Mouse (Mus musculus) kidney, embryonic 16.5 days (tissue): Measurements from ENCODE around the gene Usp6nl. TPM values are rescaled to one million over a fixed set of nuclear protein-coding genes. Genes with fewer than 3 reads are reported as not detected.

Experiments
- ATAC-seq: fragments of 200-750 bp; cut with Nextera tagmentation; 2 replicates; pipeline ENCODE4 v1.8.0; 2017; ENCODE audit warnings: moderate TSS enrichment; ENCODE audit not compliant: low FRiP score, low TSS enrichment
- H3K27ac ChIP-seq: fragments of 300-500 bp; sonication (generic); 2 replicates; pipeline ENCODE4 v1.5.1; 2014; ENCODE audit warnings: low read length
- H3K27me3 ChIP-seq: fragments of 300-500 bp; sonication (generic); 2 replicates; pipeline ENCODE4 v1.6.1; 2014; ENCODE audit warnings: low read length, control low read depth, mixed read lengths; ENCODE audit not compliant: insufficient read depth
- H3K36me3 ChIP-seq: fragments of 300-500 bp; sonication (generic); 2 replicates; pipeline ENCODE4 v1.6.1; 2014; ENCODE audit warnings: low read length, control low read depth, mixed read lengths; ENCODE audit not compliant: insufficient read depth
- H3K4me1 ChIP-seq: fragments of 300-500 bp; sonication (generic); 2 replicates; pipeline ENCODE4 v1.6.1; 2014; ENCODE audit warnings: low read length, control low read depth, mixed read lengths; ENCODE audit not compliant: insufficient read depth
- H3K4me2 ChIP-seq: fragments of 300-500 bp; sonication (generic); replicated peaks from 2 replicates; pipeline ENCODE4 v1.6.1; 2014; ENCODE audit warnings: low read depth, low read length
- H3K4me3 ChIP-seq: fragments of 300-500 bp; sonication (generic); 2 replicates; pipeline ENCODE4 v1.5.1; 2014; ENCODE audit warnings: mild to moderate bottlenecking, low read length
- H3K9ac ChIP-seq: fragments of 300-500 bp; sonication (generic); replicated peaks from 2 replicates; pipeline ENCODE4 v1.6.1; 2014; ENCODE audit warnings: low read length
- H3K9me3 ChIP-seq: fragments of 300-500 bp; sonication (generic); 2 replicates; pipeline ENCODE4 v1.6.1; 2016; ENCODE audit warnings: low read length, control low read depth
- WGBS: fragments of 180-500 bp; shearing (Covaris S2); extraction: QIAGEN DNeasy Blood & Tissue Kit; methylation state at CpG from one replicate; pipeline ENCODE4 v1.1.7; 2014; 5-methylcytosine and 5-hydroxymethylcytosine counted together
- polyA plus RNA-seq: library from polyadenylated mRNA; unstranded; fragments of >200 nt; fragmentation: Nextera tagmentation; extraction: Ambion mirVana; gene quantifications from 2 replicates; pipeline ENCODE4 v1.2.1, GENCODE M21; 2015

Usp6nl gene
- polyA plus RNA-seq, 1 experiment from 2014 or later: 8.8 TPM

DNA sequence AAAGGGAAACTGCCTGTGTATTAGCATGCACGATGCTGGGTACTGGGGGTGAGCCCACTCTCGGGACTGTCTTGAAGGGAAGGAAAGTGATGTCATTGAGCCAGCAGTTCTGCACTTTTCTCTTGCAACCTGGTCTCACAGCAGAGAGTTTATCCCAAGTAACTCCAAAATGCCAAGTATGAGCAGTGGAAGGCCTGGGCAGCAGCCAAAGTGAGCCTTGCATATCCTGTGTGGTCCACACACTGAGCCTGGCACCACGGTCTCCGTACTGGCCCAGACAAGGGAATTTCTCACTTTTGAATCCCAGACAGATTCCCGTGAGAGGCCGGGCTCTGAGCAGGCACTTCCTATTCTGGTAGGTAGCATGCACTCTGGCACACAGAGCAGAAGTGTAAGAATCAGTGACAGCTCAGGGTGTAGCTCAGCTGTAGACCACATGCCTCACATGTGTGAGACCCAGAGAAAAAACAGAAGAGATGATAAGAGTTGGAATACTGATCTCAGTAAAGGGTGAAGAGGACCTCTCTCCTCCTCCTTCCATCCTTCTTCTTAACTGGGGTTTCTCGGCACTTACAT is 132.6 kb downstream of the Usp6nl start:
- WGBS: 66% methylated on average over 7 of the region's 7 CpGs
- no peaks in the 10 kb centered on the region for H3K36me3 ChIP-seq
- no peak for ATAC-seq
- H3K27ac ChIP-seq: no peak overlapping the region
- no peaks in the 10 kb centered on the region for H3K4me1 ChIP-seq
- no peak overlapping the region for H3K9ac ChIP-seq
- no peak overlapping the region for H3K4me3 ChIP-seq
- no peaks in the 10 kb centered on the region for H3K9me3 ChIP-seq
- no peak overlapping the region for H3K4me2 ChIP-seq
- no peaks in the 10 kb centered on the region for H3K27me3 ChIP-seq

DNA sequence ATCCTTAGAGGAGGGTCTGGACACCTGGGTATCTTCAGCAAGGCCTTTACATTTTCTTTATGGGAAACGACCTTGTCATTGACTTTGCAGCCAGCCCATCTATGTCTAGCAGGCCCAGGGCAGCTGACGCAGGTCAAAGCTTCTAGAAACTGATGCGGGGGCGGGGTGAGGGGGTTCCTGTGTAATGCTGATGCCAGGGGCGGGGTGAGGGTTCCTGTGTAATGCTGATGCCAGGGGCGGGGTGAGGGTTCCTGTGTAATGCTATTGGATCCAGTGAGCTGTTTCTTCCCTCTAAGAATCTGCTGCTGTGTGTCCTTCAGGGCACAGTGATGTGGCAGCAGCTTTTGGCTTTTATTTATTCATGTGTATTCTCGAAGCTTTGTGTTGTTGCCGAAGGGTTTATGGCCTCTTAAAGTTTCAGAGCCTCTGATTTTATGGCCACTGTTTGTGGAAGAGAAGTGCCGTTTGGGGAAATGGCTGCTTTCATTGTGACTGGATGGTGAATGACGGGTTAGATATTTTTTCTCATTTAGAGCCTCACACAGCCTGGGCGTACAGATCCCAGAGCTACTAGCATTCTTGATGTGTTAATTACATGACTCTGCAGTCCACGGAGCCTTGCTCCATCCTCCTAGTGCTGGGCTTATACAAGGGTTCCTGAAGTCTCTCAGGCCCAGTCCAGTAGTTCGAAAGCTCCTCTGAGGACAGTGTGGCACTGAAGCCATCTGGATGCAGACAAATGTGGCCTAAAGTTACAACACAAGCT is 137.0 kb downstream of the Usp6nl start:
- no peak overlapping the region for H3K9ac ChIP-seq
- no peaks in the 10 kb centered on the region for H3K36me3 ChIP-seq
- peaks cover 7% of the 10 kb centered on the region; the same call in 1 of the 2 replicates for H3K9me3 ChIP-seq
- no peak overlapping the region for H3K4me2 ChIP-seq
- H3K4me3 ChIP-seq: no peak overlapping the region
- H3K27me3 ChIP-seq: no peaks in the 10 kb centered on the region
- H3K4me1 ChIP-seq: peaks cover 2% of the 10 kb centered on the region
- no peak overlapping the region for H3K27ac ChIP-seq
- WGBS: 35% methylated on average over 13 of the region's 13 CpGs
- ATAC-seq: no peak; the same call in 1 of the 2 replicates

DNA sequence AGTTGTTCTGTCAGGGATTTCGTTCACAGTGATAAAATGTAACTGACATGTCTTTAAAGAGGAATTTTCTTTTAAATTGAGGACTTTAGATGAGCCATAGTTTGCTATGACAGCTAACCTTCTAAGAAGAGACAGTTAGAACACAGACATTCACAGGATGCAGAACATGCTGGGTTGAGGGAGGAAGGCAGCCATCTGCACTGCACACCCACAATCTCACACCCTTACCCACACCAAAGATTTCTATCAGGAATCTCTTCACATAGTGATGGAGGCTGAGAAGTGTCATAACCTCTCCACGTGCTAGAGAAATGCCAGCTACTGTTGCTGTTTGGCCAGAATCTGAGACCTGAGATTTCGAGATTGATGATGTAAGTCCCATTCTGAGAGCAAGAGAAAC is 139.8 kb downstream of the Usp6nl start:
- ATAC-seq: no peak
- peaks cover 7% of the 10 kb centered on the region; the same call in 1 of the 2 replicates for H3K9me3 ChIP-seq
- no peak overlapping the region for H3K4me2 ChIP-seq
- no peaks in the 10 kb centered on the region for H3K27me3 ChIP-seq
- no peak overlapping the region for H3K4me3 ChIP-seq
- peaks cover 10% of the 10 kb centered on the region for H3K4me1 ChIP-seq
- H3K27ac ChIP-seq: no peak overlapping the region
- 92% methylated on average over 3 of the region's 3 CpGs for WGBS
- H3K9ac ChIP-seq: no peak overlapping the region
- H3K36me3 ChIP-seq: no peaks in the 10 kb centered on the region

DNA sequence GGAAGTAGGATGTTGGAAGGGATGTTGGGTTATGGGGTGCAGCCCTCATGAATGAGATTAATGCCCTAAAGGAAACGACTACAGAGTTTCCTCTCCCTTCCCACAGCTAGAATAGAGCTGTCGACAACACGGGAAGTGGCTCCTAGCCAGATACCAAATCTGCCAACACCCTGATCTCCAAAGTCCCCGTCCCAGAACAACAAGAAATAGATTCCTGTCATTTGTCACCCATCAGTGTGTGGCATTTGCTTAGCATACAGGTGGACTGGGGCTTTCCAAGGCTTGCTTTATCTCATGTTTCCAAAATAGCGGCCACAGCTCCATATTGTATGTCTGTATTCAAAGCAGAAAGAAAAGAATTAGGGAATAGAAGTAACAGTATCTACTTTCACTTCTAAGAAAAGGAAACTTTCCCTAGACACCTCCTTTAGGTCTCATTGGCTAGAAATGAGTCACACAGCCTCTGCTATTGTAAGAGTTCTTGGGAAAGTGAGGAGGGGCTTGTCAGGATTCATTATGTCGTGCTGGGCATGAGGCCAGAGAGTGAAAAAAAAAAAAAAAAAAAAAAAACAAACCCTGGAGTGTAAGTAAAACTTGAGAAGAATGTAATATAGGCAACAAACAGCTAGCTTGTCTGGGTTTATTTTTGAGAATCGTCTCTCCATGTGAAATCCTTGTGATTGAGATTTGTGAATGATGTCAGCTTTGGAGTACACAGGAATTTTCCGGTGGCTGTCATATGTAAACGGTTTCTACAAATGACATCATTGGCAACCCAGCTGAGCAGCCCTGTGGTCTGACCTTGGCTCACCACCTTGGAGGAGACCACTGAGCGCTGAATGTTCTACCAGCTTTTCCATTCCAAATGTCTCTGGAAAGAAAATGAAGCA is 141.6 kb downstream of the Usp6nl start:
- Histone ChIP-seq H3K36me3 (no peaks in the 10 kb centered on the region), H3K4me2 (peak overlapping the region; percentile 10; the same call in 1 of the 2 replicates), H3K4me1 (peaks cover 10% of the 10 kb centered on the region), H3K27me3 (no peaks in the 10 kb centered on the region), H3K9ac (no peak overlapping the region), H3K9me3 (peaks cover 7% of the 10 kb centered on the region; the same call in 1 of the 2 replicates), H3K4me3 (no peak overlapping the region), H3K27ac (peak overlapping the region; percentile 83)
- WGBS: 36% methylated on average over 10 of the region's 10 CpGs
- 0 out of 2 replicates have a peak, but pooled peaks have one; percentile 41 for ATAC-seq

DNA sequence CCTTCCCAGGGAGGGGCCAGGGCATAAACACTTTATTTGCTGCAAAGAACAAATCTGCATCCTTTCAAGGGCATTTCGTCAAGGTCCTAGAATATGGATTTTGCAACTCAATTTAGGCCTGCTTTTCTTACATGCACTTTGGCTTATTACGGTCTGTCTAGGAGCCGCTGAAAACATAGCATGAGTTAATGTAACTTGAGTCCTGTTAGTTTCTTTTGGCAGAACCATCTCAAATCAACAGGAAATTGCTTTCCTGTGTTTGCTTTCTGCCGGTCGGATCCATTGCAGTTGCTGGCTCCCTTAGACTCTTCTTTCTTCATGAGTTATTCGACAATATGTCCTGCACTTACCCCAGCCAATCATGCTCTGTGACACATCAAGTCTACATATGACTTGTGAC is 143.9 kb downstream of the Usp6nl start:
- H3K4me1 ChIP-seq: peaks cover 10% of the 10 kb centered on the region
- peaks cover 7% of the 10 kb centered on the region; the same call in 1 of the 2 replicates for H3K9me3 ChIP-seq
- WGBS: 49% methylated on average over 6 of the region's 6 CpGs
- H3K27me3 ChIP-seq: no peaks in the 10 kb centered on the region
- H3K27ac ChIP-seq: no peak overlapping the region
- H3K4me3 ChIP-seq: no peak overlapping the region
- ATAC-seq: no peak
- H3K36me3 ChIP-seq: no peaks in the 10 kb centered on the region
- H3K4me2 ChIP-seq: no peak overlapping the region
- H3K9ac ChIP-seq: no peak overlapping the region

DNA sequence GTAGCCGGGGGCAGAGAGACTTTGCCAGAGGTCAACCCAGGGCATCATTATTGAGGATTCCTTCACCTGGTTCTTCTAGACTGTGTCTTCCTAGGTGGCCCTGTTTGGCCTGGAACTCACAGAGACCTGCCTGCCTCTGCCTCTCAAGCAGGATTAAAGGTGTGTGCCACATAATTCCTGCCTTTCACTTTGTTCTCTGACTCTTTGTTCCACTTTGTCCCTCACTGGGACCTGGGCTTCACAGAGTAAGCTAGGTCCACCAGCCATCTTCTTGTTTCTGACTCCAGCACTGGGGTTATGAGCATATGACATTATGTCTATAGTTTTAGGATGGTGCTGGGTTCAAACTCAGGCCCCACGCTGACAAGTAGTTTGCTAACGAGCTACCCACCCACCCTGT is 144.9 kb downstream of the Usp6nl start:
- Histone ChIP-seq H3K27ac (no peak overlapping the region), H3K4me1 (peaks cover 10% of the 10 kb centered on the region), H3K4me2 (no peak overlapping the region), H3K36me3 (no peaks in the 10 kb centered on the region), H3K9me3 (peaks cover 2% of the 10 kb centered on the region; the same call in 1 of the 2 replicates), H3K27me3 (no peaks in the 10 kb centered on the region), H3K9ac (no peak overlapping the region), H3K4me3 (no peak overlapping the region)
- 95% methylated on average over 3 of the region's 3 CpGs for WGBS
- no peak for ATAC-seq

DNA sequence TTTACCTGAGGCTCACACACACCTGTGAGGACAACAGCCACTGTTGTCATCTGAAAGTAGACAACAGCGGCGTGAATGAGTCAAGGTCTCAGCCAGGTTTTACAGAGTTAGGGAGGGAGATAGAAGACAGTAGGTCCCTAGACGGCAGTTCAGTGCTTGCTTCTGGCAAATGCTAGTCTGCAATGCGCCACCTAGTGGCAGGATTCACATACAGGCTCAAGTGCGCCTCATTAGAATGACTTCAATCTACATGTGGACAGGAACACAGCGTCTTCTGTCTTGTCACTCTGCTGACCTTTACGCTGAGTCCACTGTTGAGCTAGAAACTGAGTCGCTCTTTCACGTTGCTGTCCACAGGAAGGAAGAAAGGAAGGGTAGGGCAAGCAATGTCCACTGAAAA is 146.7 kb downstream of the Usp6nl start:
- Histone ChIP-seq H3K27me3 (no peaks in the 10 kb centered on the region), H3K27ac (no peak overlapping the region), H3K9ac (no peak overlapping the region), H3K4me1 (peaks cover 10% of the 10 kb centered on the region; the same call in 1 of the 2 replicates), H3K9me3 (no peaks in the 10 kb centered on the region), H3K4me3 (no peak overlapping the region), H3K4me2 (no peak overlapping the region), H3K36me3 (no peaks in the 10 kb centered on the region)
- no peak for ATAC-seq
- 35% methylated on average over 9 of the region's 9 CpGs for WGBS

DNA sequence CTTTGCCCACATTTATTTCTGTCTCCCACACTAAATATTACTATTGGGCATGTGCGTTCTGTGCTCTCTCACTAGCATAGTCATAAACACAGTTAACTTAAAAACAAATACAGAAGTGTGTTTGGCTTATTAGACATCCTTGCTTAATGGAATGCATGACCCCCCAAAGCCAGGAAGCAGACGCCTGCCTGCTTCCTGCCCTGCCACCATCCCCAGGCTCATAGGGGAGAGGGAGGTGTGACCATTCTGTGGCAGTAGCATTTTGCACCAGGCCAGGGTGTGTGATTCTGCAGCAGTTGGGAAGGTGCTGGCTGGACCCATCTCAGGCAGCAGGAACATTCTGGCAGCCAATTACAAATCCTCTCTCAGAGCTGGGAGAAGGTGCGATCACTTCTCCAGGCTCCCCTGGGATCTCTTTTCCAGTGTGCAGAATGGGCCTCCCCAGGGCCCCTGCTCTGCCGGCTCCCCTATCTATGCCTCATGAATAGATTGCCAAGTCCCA is 148.7 kb downstream of the Usp6nl start:
- 53% methylated on average over 4 of the region's 4 CpGs for WGBS
- no peaks in the 10 kb centered on the region for H3K27me3 ChIP-seq
- H3K27ac ChIP-seq: no peak overlapping the region
- H3K4me2 ChIP-seq: no peak overlapping the region
- H3K36me3 ChIP-seq: no peaks in the 10 kb centered on the region
- H3K4me3 ChIP-seq: no peak overlapping the region
- 0 out of 2 replicates have a peak, but pooled peaks cover 4% of the 10 kb centered on the region for H3K9me3 ChIP-seq
- H3K9ac ChIP-seq: no peak overlapping the region
- 0 out of 2 replicates have a peak, but pooled peaks cover 6% of the 10 kb centered on the region for H3K4me1 ChIP-seq
- ATAC-seq: no peak

DNA sequence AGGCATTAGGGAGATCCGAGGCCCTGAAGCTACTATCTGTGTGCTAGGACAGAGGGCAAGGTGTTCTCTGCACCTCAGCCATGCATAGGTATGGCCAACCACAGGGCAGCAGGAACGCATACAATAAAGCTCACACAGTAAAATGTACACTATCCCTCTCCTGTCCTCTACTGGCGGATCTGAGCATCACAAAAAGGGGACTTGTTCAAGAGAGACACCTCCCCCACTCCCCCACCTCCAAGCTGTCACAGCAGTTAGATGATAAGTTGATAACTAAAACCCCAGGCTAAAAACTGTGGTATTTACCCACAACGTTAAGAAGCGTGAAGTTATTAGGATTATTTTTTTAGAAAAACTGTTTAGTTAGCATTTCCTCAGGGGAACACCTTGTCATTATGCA is 151.4 kb downstream of the Usp6nl start:
- 77% methylated on average over 5 of the region's 5 CpGs for WGBS
- Histone ChIP-seq H3K4me2 (no peak overlapping the region), H3K4me3 (no peak overlapping the region), H3K27ac (no peak overlapping the region), H3K4me1 (peaks cover under 1% of the 10 kb centered on the region; the same call in 1 of the 2 replicates), H3K27me3 (no peaks in the 10 kb centered on the region), H3K36me3 (no peaks in the 10 kb centered on the region), H3K9me3 (0 out of 2 replicates have a peak, but pooled peaks cover 4% of the 10 kb centered on the region), H3K9ac (no peak overlapping the region)
- no peak for ATAC-seq
